Mouse (Mus musculus) WW6 (cell line): ENCODE measurements around the gene Olfr780.
"Not testable (repeated sequence)": the region's sequence is repeated elsewhere in the genome, so short reads cannot be mapped to it uniquely, and the experiment has no call there.

Experiments
- DNase-seq: peaks from one replicate; pipeline ENCODE4 v3.0.0-alpha.2; 2013; ENCODE audit warnings: low read depth, low spot score

Gene Olfr780

DNA sequence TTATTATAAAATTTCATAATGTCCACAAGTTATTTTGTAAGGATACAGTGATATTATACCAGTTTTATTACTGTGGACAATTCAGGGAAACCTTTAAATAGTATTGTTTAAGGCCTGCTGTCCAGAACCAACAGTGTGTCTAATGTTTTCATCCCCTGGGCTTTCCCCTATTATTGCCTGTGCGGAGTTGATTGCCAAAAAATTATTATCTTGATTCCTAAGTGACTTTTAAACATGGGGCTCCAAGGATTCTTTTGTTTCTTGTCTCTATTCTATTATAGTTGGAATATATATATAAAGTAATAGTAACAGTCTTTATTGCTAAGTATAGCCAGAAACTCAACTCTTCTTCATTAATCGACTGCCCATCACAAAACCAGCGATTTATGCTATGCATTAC lies at the start of gene Olfr780:
Olfr780 (plus strand) TSS at position 301 of the 400 bp plus-strand sequence.
- DNase-seq = no peak

DNA sequence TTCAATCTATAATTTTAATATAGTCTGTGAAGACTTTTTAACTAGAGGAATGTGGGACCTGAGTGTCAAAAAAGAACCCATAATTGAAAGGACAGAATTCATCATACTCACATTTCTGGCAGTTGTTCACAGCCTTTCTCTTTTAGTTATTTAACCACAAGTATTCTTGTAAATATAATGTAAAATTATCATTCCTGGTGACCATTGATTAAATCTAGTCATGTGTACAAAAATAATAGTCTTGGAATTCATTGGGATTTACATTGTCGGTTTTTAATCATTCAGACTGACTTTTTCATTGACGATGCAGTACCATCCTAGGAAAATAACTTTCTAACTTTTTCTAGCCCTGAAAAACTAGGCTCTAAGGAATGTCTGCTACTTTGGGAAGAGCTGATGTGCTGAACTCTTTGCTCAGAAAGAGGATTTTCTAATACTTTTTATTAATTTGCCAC lies 46.8 kb upstream of the Olfr780 start, which contains the start of gene Olfr777:
Olfr777 (minus strand) TSS at position 405 of the 455 bp plus-strand sequence.
- DNase-seq = no peak

- DNase-seq = not testable (repeated sequence)
Measured at GRCm38 (mm10) chr10:129312973-129313372, 4.9 kb upstream of the Olfr780 start.

DNA sequence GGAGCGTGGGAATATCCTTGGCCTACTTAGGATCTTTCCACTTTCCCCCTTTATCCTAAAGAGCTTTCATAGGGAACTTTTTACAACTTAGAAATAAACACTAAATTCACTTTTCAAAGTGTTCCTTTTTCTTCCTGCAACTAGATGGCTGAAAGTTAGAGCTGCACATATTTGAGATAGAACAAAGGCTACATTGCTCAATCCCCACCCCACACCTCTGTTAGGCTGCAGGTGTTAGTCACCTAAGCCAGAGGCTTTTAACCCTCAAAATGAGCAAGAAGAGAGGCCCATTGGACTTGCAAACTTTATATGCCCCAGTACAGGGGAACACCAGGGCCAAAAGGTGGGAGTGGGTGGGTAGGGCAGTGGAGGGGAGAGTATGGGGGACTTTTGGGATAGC lies 4.4 kb upstream of the Olfr780 start:
- DNase-seq = not testable (repeated sequence)

GRCm38 (mm10) chr10:129328554-129328953 lies 10.6 kb downstream of the Olfr780 start, which contains the start of gene Olfr781:
TSS of gene Olfr781 (plus strand) at chr10:129328854.
- no peak for DNase-seq

DNA sequence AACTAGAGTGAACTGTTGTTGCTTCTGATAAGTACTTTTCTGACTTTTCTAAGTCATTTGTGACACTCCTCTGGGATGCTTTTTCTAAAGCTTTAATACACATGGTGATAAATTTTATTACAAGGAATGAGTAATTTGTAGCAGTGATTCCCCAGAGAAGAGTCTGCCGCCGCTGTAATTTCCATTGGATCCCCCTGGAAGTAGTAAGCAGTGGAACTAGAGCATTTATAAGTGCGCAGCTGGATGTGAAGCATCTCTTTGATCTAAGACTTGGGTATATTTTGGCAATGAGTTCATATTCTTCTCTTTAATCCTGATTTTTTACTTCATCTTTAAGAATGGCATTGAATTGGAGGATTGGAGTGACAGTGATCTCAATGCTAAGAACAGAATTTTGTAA lies 30.6 kb downstream of the Olfr780 start, which contains the start of gene Olfr782:
Olfr782 (plus strand) TSS at position 301 of the 400 bp plus-strand sequence.
- DNase-seq = no peak

DNA sequence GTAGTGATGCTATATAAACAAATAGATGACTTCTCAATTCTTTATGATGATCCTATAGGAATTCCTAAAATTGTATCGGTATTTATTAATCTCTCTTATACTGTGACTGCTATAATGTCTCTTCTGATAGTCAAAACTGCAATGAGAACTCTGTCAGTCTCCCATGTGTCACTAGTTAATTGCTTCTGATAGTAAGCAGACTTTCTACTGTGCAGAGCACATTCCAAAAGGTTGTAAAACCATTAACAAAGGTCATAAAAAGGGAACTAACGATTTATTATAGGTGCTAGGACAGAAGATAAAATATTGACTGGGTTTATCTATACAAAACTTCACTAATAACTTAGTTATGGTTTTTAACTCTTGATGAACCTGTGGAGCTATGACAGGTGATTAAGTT lies 34.6 kb downstream of the Olfr780 start:
- DNase-seq = not testable (repeated sequence)

DNA sequence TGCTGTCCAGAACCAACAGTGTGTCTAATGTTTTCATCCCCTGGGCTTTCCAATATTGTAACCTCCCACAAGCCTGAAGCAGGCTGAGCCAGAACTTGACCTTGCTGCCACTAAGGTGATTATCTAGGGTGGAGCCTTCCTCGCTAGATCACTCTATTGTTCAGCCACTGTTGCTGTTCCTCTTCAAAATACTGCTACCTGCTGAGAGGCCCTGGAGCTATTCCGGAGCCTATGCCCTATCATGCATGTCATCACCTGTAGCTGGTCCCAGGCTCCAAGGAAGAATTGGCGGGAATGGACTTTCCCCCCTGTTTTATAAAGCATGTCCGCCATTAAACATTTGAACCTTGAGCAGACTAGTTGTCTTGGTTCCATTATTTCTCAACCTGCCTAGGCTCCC lies 38.6 kb downstream of the Olfr780 start:
- not testable (repeated sequence) for DNase-seq

DNA sequence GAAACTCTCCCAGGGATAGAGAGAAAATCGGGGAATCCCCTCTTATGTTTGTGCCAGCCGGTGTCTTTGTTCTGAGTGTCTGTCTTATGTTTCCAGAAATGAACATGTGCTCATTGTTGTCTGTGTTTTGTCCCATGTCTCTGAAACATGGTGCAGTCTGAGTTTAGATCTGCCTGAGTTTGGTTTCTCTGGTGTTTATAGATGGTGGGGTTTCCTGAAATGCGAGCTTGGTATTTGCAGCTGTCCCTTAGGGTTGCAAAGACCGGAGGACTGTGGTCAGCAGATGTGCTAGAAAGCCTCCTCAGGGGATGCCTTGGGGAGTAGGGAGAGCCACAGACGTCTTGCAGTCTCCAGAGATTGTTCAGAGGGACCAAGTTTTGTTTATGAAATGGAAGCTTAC lies 39.4 kb downstream of the Olfr780 start:
- no peak for DNase-seq
